Mouse (Mus musculus) olfactory bulb, adult 2 months (tissue): ENCODE measurements around the gene Krtap4-7. TPM values are rescaled to one million over a fixed set of nuclear protein-coding genes. Genes with fewer than 3 reads are reported as not detected.
"Not testable (repeated sequence)": the region's sequence is repeated elsewhere in the genome, so short reads cannot be mapped to it uniquely, and the experiment has no call there.

Experiments used
- H3K27ac ChIP-seq: fragments of 200-500 bp; 2 replicates; pipeline ENCODE4 v1.5.1; 2012; ENCODE audit warnings: low read depth, low read length; ENCODE audit not compliant: insufficient read depth
- H3K4me1 ChIP-seq: fragments of 200-500 bp; 2 replicates; pipeline ENCODE4 v1.6.1; 2012; ENCODE audit warnings: low read length; ENCODE audit not compliant: control insufficient read depth, insufficient read depth
- H3K4me3 ChIP-seq: fragments of 200-500 bp; 2 replicates; pipeline ENCODE4 v1.5.1; 2012; ENCODE audit warnings: mild to moderate bottlenecking, low read depth, low read length, moderate library complexity; ENCODE audit not compliant: insufficient read depth
- CTCF ChIP-seq: fragments of 200-500 bp; IDR thresholded peaks from 2 replicates; pipeline ENCODE4 v1.5.1; 2012; ENCODE audit warnings: low read depth, mild to moderate bottlenecking, low read length, moderate library complexity; ENCODE audit not compliant: insufficient read depth
- POLR2A ChIP-seq: fragments of 200-500 bp; IDR thresholded peaks from 2 replicates; pipeline ENCODE4 v1.6.1; 2012; ENCODE audit warnings: mild to moderate bottlenecking, low read depth, low read length, moderate library complexity; ENCODE audit not compliant: insufficient read depth
- WGBS: fragments of 180-500 bp; shearing (Covaris S2); methylation state at CpG from one replicate; pipeline ENCODE4 v1.1.7; 2018; 5-methylcytosine and 5-hydroxymethylcytosine counted together
- polyA plus RNA-seq: library from polyadenylated mRNA; stranded (reverse); fragments of >200 nt; gene quantifications from 2 replicates; pipeline ENCODE4 v1.2.4, GENCODE M21; 2012; ENCODE audit warnings: low replicate concordance; ENCODE audit not compliant: missing spikeins, insufficient read depth, insufficient read length

The Krtap4-7 gene
- not detected in 2 replicates for polyA plus RNA-seq

GRCm38 (mm10) chr11:99643635-99644139 lies at the start of gene Krtap4-7:
Krtap4-7 (minus strand) TSS chr11:99644089.
- WGBS, result 82% methylated on average over 9 of the region's 9 CpGs
- not testable (repeated sequence) for H3K4me3 ChIP-seq, H3K4me1 ChIP-seq, H3K27ac ChIP-seq

- TF ChIP-seq POLR2A (no peak), CTCF (no peak)
- 93% methylated on average over 1 of the region's 1 CpGs for WGBS
- no peak within 1 kb of the TSS for H3K4me3 ChIP-seq
- H3K4me1 ChIP-seq, result no peaks in the 10 kb centered on the region
- no peak within 1 kb of the TSS for H3K27ac ChIP-seq
Measured at GRCm38 (mm10) chr11:99690463-99690862, 46.6 kb upstream of the Krtap4-7 start, which contains the start of gene Gm14190. Gm14190 (minus strand) TSS chr11:99690740.

GRCm38 (mm10) chr11:99685235-99685634 lies 41.3 kb upstream of the Krtap4-7 start:
- not testable (repeated sequence) for H3K4me3 ChIP-seq, H3K27ac ChIP-seq, H3K4me1 ChIP-seq
- 71% methylated on average over 1 of the region's 1 CpGs for WGBS

DNA sequence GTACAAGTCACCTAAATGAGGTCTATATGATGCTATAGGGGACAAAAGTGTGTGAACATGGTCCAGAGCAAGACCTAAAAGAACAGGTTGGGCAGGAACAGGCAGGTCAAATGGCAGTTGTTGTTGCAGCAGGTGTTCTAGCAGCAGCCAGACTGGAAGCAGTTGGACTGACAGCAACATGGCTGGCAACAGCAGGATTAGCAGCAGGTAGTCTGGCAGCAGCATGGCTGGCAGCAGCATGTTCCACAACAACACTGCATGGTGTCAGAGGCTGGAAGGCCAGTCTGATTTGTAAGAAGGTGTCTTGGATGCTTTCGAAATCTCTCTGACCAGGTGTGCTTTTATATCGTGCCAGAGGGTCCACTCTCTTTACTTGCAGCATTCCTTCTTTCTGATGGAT lies 39.6 kb upstream of the Krtap4-7 start:
- no peak for TF ChIP-seq CTCF
- TF ChIP-seq POLR2A, result no peak
- Histone ChIP-seq H3K27ac (no peak overlapping the region), H3K4me3 (no peak overlapping the region), H3K4me1 (no peaks in the 10 kb centered on the region)
- WGBS, result 87% methylated on average over 2 of the region's 2 CpGs

- no peak for TF ChIP-seq CTCF
- TF ChIP-seq POLR2A, result no peak
- Histone ChIP-seq H3K27ac (no peak within 1 kb of the TSS), H3K4me3 (no peak within 1 kb of the TSS), H3K4me1 (no peaks in the 10 kb centered on the region)
Measured at GRCm38 (mm10) chr11:99665860-99666259, 22.0 kb upstream of the Krtap4-7 start, which contains the start of gene Krtap4-6. Krtap4-6 (minus strand) TSS chr11:99665960.

GRCm38 (mm10) chr11:99662802-99663201 lies 18.9 kb upstream of the Krtap4-7 start:
- no peak overlapping the region for H3K4me3 ChIP-seq
- H3K27ac ChIP-seq, result no peak overlapping the region
- no peaks in the 10 kb centered on the region for H3K4me1 ChIP-seq
- WGBS, result 80% methylated on average over 10 of the region's 10 CpGs
- TF ChIP-seq POLR2A (no peak), CTCF (no peak)

GRCm38 (mm10) chr11:99659256-99659655 lies 15.4 kb upstream of the Krtap4-7 start:
- no peak overlapping the region for H3K27ac ChIP-seq
- H3K4me3 ChIP-seq, result no peak overlapping the region
- WGBS, result 56% methylated on average over 4 of the region's 4 CpGs
- H3K4me1 ChIP-seq, result no peaks in the 10 kb centered on the region
- TF ChIP-seq POLR2A, result no peak
- no peak for TF ChIP-seq CTCF

DNA sequence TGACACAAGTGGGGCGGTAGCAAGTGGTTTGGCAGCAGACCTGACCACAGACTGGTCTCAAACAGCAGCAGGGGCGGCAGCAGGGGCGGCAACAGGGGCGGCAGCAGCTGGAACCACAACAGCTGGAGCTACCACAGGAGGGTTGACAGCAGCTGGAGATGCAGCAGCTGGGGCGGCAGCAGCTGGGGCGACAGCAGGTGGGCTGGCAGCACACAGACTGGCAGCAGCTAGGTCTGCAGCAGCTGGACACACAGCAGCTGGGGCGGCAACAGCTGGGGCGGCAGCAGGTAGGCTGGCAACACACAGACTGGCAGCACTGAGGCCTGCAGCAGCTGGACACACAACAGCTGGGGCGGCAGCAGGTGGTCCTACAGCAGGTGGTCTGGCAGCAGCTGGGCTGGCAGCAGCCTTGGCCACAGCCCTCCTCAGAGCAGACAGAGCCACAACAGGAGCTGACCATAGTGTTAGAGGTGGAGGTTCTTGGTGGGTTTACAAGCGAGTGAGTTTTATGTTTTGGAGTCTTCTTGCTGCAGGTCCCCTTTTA lies 14.7 kb upstream of the Krtap4-7 start, which contains the start of gene Gm11563:
Gene Gm11563, minus strand, starts transcription at position 494 of the 544 bp plus-strand sequence.
- 65% methylated on average over 10 of the region's 10 CpGs for WGBS
- H3K27ac ChIP-seq, H3K4me3 ChIP-seq, H3K4me1 ChIP-seq: not testable (repeated sequence)

DNA sequence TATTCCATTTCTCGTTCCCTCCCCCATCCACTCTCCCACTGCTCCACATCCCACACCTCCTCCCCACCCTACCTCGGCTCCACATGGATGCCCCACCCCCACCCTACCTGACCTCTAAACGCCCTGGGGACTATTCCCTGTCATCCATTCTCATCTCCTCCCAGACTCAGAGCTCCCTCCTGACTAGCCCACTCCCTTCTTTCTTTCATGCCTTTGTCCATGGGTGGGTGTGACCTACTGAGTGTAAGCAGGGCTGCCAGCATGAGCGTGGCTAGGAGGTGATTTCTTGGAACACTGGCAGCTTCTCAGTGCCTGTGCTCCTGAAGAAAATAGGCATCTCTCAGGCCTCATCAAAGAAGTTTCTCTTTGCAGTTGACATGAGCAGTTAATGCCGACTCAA lies 13.2 kb upstream of the Krtap4-7 start:
- no peak overlapping the region for H3K27ac ChIP-seq
- TF ChIP-seq CTCF (no peak), POLR2A (no peak)
- WGBS, result 55% methylated on average over 5 of the region's 5 CpGs
- H3K4me3 ChIP-seq, result no peak overlapping the region
- H3K4me1 ChIP-seq, result no peaks in the 10 kb centered on the region

DNA sequence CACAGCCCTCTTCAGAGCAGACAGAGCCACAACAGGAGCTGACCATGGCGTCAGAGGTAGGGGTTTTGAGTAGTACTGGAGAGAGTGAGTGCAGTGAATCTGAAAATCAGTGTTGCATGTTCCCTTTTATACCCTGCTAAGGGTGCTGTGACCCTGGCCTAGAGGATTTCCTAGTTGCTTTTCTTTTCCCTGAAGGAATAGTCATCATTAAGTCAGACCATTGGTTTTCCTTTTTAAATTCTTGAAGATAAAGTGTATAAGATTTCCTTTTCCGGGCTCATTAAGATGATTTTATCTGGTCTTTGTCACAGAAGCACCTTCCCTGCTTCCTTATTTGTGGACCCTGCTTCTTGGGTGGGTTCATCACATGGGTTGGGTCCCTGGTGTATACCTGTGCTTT lies 6.2 kb upstream of the Krtap4-7 start, which contains the start of gene Gm11555:
Gene Gm11555, minus strand, starts transcription at position 101 of the 400 bp plus-strand sequence.
- H3K27ac ChIP-seq, result no peak within 1 kb of the TSS
- WGBS, result 81% methylated on average over 2 of the region's 2 CpGs
- TF ChIP-seq CTCF, result no peak
- no peak within 1 kb of the TSS for H3K4me3 ChIP-seq
- H3K4me1 ChIP-seq, result no peaks in the 10 kb centered on the region
